Mouse (Mus musculus) T-helper 2 cell (primary cell): Measurements from ENCODE around the gene Dnase2a.

ENCODE experiments used
- in situ Hi-C: fragments of 300-600 bp; cut with MboI, MseI; formaldehyde crosslinking; loops from one replicate; pipeline ENCODE4 v1.15.1; 2025; ENCODE audit warnings: high pct_unique_total_duplicates

Gene Dnase2a

GRCm38 (mm10) chr8:84908421-84909161, at the start of gene Dnase2a:
Gene Dnase2a, plus strand, starts transcription at chr8:84908560.
- in situ Hi-C loops = no loop called here

- in situ Hi-C loops = no loop called here
Observed at GRCm38 (mm10) chr8:84871376-84872308, 36.7 kb upstream of the Dnase2a start, which contains the start of gene Syce2. Gene Syce2, plus strand, starts transcription at chr8:84872111.

DNA sequence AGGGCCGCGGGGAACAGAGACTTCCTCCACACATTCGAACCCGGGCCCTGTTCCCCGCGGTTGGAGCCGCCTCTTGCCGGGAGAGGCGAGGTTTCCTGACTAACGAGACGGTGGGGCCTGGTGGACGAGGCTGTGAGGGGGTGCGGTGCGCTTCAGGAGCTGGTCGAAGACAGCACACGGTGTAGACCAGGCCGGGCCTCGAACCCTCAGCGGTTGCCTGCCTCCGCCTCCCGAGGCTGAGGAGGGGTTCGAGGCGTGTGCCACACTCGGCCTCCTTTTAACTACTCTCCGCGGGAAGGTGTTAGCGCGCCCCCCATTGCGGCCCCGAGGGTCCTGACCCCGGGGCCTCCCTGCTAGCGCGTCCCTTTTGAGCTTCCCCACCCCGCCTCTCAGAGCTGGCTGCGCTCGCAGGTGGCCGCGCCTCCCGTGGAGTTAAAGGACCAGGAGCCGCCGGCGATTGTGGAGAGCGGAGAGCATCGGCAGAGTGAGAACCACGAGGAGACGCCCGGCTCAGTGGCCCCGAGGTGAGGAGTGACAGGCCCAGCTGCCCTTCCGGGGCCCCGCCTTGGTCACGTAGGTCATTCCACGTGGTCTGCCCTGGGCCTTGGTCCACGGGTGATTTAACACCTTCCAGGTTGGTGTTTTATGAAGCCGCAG, 35.9 kb upstream of the Dnase2a start:
- in situ Hi-C loops = no loop called here

DNA sequence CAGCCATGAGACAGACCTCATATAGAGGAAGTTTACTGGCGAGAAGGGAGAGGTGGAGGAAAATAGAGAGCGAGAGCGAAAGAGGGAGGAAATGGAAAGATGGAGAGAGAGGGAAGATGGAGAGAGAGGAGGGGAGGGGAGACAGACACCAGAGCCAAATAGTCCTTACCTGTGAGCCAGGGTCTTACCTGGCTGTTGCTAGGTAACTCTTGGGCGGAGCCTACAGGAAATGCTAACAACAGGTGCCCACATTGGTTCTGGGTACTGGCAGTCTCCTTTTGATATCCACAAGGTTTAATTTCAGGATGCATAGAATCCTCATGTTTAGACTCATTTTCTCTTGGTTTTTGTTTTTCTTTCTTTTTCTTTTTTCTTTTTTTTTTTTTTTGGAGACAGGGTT, 35.3 kb upstream of the Dnase2a start:
- in situ Hi-C loops = no loop called here

- in situ Hi-C loops = no loop called here
Observed at GRCm38 (mm10) chr8:84874339-84874738, 34.0 kb upstream of the Dnase2a start.

- in situ Hi-C loops = no loop called here
Observed at GRCm38 (mm10) chr8:84877297-84878035, 30.9 kb upstream of the Dnase2a start.

DNA sequence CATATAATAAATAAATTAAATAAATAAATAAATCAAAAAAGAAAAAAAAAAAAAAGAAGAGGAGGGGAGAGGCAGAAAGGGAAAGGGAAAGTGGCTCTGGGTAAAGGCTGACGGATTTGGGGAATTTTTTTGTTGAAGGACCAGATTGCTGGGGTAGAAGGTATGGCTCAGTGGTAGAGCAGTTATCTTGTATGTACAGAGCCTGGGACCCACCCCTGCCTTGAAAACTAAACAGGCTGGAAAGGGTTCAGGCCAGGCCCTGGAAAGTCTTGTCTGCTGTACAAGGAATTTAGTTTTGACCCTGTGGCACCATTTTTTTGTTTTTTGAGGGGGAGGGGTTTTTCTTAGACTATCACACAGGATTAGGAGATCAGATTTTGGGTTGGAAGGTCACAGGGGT, 29.4 kb upstream of the Dnase2a start:
- in situ Hi-C loops = no loop called here

DNA sequence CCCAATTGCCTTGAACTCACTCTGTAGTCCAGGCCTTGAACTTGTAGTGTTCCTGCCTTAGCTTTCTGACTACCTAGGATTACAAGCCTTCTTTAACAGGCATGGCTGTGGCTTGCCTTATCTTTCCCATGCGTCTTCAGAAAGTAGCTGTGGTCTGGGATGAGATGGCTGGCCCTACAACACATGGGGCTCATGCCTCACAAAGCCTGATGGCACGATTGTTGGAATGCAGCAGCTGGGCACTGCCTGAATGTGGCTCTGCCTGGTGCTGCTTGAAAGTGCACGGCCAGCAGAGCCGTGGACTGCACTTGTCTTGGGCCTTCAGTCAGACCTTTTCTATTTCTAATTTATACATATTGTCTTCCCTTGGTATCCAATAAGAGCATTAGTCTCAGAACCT, 23.6 kb upstream of the Dnase2a start:
- in situ Hi-C loops = no loop called here

DNA sequence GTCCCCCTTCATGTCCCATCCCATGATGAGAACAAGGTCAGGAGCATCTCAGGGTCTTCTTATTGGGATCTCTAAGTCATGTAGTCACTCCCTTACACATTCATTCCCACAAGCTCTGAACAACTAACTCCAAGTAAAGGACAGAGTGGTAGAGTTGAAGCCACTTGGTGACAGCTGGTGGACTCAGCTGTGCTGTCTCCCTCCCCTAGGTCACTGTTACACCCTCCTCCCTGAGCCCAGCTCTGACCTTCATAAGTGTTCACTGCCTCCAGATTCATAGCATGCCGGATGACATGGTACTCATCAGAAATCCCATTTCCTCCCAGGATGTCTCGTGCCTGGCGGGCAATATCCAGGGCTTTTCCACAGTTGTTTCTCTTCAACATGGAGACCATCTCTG, 20.1 kb upstream of the Dnase2a start:
- in situ Hi-C loops = no loop called here

DNA sequence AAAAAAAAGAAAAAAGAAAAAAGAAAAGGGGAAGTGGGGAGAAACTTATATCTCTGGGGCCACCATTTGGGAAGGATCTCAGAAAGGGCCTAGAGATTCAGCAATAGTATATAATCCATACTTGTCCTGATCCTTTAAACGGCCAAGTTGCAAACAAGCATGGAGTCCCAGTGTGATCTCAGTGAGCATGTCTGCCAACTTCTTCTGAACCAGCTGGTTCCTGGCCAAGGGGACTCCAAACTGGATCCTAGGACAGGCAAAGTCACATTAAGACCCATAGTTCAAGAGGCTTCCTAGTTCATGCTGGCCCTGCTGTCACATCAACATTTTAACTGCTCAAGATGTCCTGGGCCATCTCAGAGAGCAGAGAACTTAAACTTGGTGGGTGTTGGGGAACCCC, 19.2 kb upstream of the Dnase2a start:
- in situ Hi-C loops = no loop called here

GRCm38 (mm10) chr8:84892993-84893708, 15.2 kb upstream of the Dnase2a start:
- in situ Hi-C loops = no loop called here

GRCm38 (mm10) chr8:84893709-84894134, 14.6 kb upstream of the Dnase2a start, which contains the start of gene Gcdh:
Gene Gcdh, minus strand, starts transcription at chr8:84893921.
- in situ Hi-C loops = no loop called here

- in situ Hi-C loops = no loop called here
Observed at GRCm38 (mm10) chr8:84895963-84896362, 12.4 kb upstream of the Dnase2a start.

- in situ Hi-C loops = no loop called here
Observed at GRCm38 (mm10) chr8:84901071-84901470, 7.3 kb upstream of the Dnase2a start.

GRCm38 (mm10) chr8:84901752-84902151, 6.6 kb upstream of the Dnase2a start, which contains the start of gene Klf1:
Gene Klf1, plus strand, starts transcription at chr8:84901928.
- in situ Hi-C loops = no loop called here

DNA sequence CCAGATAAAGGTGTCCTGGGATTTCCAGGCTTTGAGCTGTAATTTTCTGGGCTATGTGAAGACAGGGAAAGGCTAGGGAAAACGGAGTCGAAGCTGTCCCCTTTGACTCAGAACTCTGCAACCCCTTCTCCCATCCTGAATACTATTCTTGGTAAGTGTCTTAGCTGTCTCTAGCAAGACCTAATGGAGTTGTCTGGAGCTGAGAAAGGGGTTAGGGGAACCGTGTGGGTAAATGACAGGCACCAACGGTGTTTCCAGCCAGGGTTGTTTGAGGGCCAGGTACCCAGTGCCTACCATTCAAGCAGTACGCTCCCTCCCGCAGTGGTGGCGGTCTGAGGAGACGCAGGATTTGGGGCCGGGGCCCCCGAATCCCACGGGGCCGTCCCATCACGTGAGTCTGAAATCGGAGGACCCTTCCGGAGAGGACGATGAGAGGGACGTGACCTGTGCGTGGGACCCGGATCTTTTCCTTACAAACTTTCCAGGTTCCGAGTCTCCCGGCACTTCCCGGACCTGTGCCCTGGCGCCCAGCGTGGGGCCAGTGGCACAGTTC, 5.9 kb upstream of the Dnase2a start:
- in situ Hi-C loops = no loop called here

DNA sequence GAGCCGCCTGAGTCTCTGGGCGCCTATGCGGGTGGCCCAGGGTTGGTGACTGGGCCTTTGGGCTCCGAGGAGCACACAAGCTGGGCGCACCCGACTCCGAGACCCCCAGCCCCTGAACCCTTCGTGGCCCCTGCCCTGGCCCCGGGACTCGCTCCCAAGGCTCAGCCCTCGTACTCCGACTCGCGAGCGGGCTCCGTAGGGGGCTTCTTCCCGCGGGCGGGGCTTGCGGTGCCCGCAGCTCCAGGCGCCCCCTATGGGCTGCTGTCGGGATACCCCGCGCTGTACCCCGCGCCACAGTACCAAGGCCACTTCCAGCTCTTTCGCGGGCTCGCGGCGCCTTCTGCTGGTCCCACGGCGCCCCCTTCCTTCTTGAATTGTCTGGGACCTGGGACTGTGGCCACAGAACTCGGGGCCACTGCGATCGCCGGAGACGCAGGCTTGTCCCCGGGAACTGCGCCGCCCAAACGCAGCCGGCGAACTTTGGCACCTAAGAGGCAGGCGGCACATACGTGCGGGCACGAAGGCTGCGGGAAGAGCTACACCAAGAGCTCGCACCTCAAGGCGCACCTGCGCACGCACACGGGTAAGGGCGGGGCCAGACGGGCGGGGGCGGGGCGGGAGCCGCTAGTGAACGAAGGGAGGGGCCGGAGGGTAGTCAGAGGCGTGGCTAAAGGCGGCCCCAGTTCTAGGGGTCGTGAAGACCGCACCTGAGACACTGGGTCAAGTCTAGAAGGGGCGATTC, 5.3 kb upstream of the Dnase2a start:
- in situ Hi-C loops = no loop called here

DNA sequence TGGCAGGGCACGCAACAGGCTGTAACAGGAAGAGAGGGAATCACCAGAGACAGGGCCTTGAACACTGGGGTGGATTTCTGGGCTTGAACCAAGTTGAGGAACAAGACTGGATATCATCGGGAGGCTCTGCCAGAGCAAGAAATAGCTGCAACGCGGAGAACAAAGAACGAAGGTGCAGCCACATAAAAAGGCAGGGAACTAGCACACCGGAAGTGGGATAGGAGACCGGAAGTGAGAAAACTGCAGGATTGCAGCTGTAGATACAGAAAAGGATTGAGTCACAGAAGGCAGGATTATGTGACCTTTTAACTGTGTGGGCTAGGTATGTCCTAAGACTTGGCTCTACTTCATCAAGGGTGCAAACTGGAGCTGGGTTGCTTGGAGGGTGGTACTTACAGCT, 4.0 kb upstream of the Dnase2a start:
- in situ Hi-C loops = no loop called here

DNA sequence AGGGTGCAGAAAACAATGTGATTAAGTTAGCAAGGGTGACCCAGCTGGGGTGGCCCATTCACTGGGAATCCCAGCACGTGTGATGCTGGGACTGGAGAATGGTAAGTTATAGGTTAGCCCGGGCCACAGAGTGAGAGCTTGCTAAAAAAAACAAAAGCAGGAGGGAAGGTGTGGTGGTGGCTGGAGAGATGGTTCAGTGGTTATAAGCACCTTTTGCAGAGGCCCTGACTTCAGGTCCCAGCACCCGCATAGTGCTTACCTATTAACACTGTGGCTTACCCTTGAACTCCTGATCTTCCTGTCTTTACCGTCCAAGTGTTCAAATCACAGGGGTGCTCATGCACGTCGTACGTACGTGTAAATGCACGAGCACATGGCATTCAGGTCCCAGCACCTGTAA, 1.3 kb upstream of the Dnase2a start:
- in situ Hi-C loops = no loop called here

- in situ Hi-C loops = no loop called here
Observed at GRCm38 (mm10) chr8:84907493-84907892, 867 bp upstream of the Dnase2a start.
